Mouse (Mus musculus) kidney, adult 2 months (tissue): ENCODE data around the gene Fam24a. TPM values are rescaled to one million over a fixed set of nuclear protein-coding genes. Genes with fewer than 3 reads are reported as not detected.

Experiments
- DNase-seq: peaks from one replicate; pipeline ENCODE4 v3.0.0; 2021
- H3K27ac ChIP-seq: fragments of 200-500 bp; 2 replicates; pipeline ENCODE4 v1.5.1; 2012; ENCODE audit warnings: low read depth, low read length, control low read depth, inconsistent platforms; ENCODE audit not compliant: insufficient read depth
- H3K27me3 ChIP-seq: fragments of 200-500 bp; replicated peaks from 2 replicates; pipeline ENCODE4 v1.6.1; 2012; ENCODE audit warnings: mild to moderate bottlenecking, moderate library complexity, low read length, inconsistent platforms; ENCODE audit not compliant: control insufficient read depth, insufficient read depth
- H3K36me3 ChIP-seq: fragments of 200-500 bp; 2 replicates; pipeline ENCODE4 v1.6.1; 2012; ENCODE audit warnings: mild to moderate bottlenecking, moderate library complexity, low read length, inconsistent platforms; ENCODE audit not compliant: control insufficient read depth, insufficient read depth
- H3K4me1 ChIP-seq: fragments of 200-500 bp; 2 replicates; pipeline ENCODE4 v1.6.1; 2011; ENCODE audit warnings: low read length; ENCODE audit not compliant: control insufficient read depth, insufficient read depth
- H3K4me3 ChIP-seq: fragments of 200-500 bp; 2 replicates; pipeline ENCODE4 v1.5.1; 2011; ENCODE audit warnings: mild to moderate bottlenecking, low read depth, low read length, control low read depth; ENCODE audit not compliant: insufficient read depth
- CTCF ChIP-seq: fragments of 200-500 bp; conservative IDR thresholded peaks from 2 replicates; pipeline ENCODE4 v1.5.1; 2011; ENCODE audit warnings: low read depth, mild to moderate bottlenecking, control low read depth, low read length, moderate library complexity, mixed read lengths; ENCODE audit not compliant: insufficient read depth, insufficient read length
- POLR2A ChIP-seq: fragments of 200-500 bp; IDR thresholded peaks from one replicate; pipeline ENCODE4 v1.6.1; 2011; ENCODE audit warnings: low read depth, low read length, control low read depth
- WGBS: fragments of 180-500 bp; shearing (Covaris S2); methylation state at CpG from one replicate; pipeline ENCODE4 v1.1.7; 2018; 5-methylcytosine and 5-hydroxymethylcytosine counted together
- polyA plus RNA-seq: library from polyadenylated mRNA; depleted of rRNA; stranded (reverse); fragments of >200 nt; gene quantifications from 2 replicates; pipeline ENCODE4 v1.2.3, GENCODE M21; 2012; rRNA removed

The Fam24a gene
- polyA plus RNA-seq, 1 experiment: not detected

GRCm38 (mm10) chr7:131362269-131362614 lies 28.6 kb downstream of the Fam24a start:
- TF ChIP-seq CTCF: no peak
- no peak for TF ChIP-seq POLR2A
- under 1% methylated on average over 35 of the region's 35 CpGs for WGBS
- DNase-seq: no peak
- no peaks in the 10 kb centered on the region for H3K36me3 ChIP-seq
- peak overlapping the region; percentile 75 for H3K4me3 ChIP-seq
- peak overlapping the region; percentile 58 for H3K27ac ChIP-seq
- no peaks in the 10 kb centered on the region for H3K4me1 ChIP-seq
- H3K27me3 ChIP-seq: no peaks in the 10 kb centered on the region

- peak within 1 kb of the TSS; percentile 81 for H3K27ac ChIP-seq
- WGBS: under 1% methylated on average over 55 of the region's 55 CpGs
- no peaks in the 10 kb centered on the region for H3K4me1 ChIP-seq
- H3K4me3 ChIP-seq: peak within 1 kb of the TSS; percentile 75
- no peaks in the 10 kb centered on the region for H3K27me3 ChIP-seq
- peak; percentile 99 for DNase-seq
- H3K36me3 ChIP-seq: no peaks in the 10 kb centered on the region
- TF ChIP-seq CTCF (no peak), POLR2A (no peak)
These were observed 29.1 kb downstream of the Fam24a start, which contains the start of gene 2310057M21Rik for GRCm38 (mm10) chr7:131362615-131363300. 2310057M21Rik (minus strand) TSS chr7:131362759.

GRCm38 (mm10) chr7:131364131-131364530 lies 30.5 kb downstream of the Fam24a start:
- Histone ChIP-seq H3K4me3 (no peak overlapping the region), H3K4me1 (no peaks in the 10 kb centered on the region), H3K36me3 (no peaks in the 10 kb centered on the region), H3K27me3 (no peaks in the 10 kb centered on the region), H3K27ac (no peak overlapping the region)
- WGBS: 86% methylated on average over 8 of the region's 8 CpGs
- no peak for DNase-seq
- TF ChIP-seq POLR2A (no peak), CTCF (no peak)

GRCm38 (mm10) chr7:131370648-131371469 lies 37.2 kb downstream of the Fam24a start, which contains the start of gene Pstk:
Pstk (plus strand) TSS chr7:131371141.
- Histone ChIP-seq H3K4me3 (peak within 1 kb of the TSS; percentile 74), H3K27me3 (no peaks in the 10 kb centered on the region), H3K27ac (peak within 1 kb of the TSS; percentile 71), H3K36me3 (no peaks in the 10 kb centered on the region), H3K4me1 (no peaks in the 10 kb centered on the region)
- 4% methylated on average over 47 of the region's 47 CpGs for WGBS
- TF ChIP-seq POLR2A (peak; percentile 79), CTCF (peak; percentile 83)
- DNase-seq: peak; percentile 94

GRCm38 (mm10) chr7:131371470-131371860 lies 37.8 kb downstream of the Fam24a start:
- WGBS: 6% methylated on average over 9 of the region's 9 CpGs
- DNase-seq: no peak
- Histone ChIP-seq H3K27me3 (no peaks in the 10 kb centered on the region), H3K36me3 (no peaks in the 10 kb centered on the region), H3K27ac (peak overlapping the region; percentile 71), H3K4me3 (peak overlapping the region; percentile 74), H3K4me1 (no peaks in the 10 kb centered on the region)
- TF ChIP-seq CTCF (no peak), POLR2A (no peak)

- 73% methylated on average over 9 of the region's 9 CpGs for WGBS
- DNase-seq: no peak
- no peak overlapping the region for H3K27ac ChIP-seq
- H3K4me1 ChIP-seq: no peaks in the 10 kb centered on the region
- no peaks in the 10 kb centered on the region for H3K27me3 ChIP-seq
- no peak overlapping the region for H3K4me3 ChIP-seq
- TF ChIP-seq POLR2A (no peak), CTCF (no peak)
- H3K36me3 ChIP-seq: no peaks in the 10 kb centered on the region
These were observed 38.4 kb downstream of the Fam24a start for GRCm38 (mm10) chr7:131371880-131372651.

Other genes starting within 250 kb of the Fam24a start
- not detected in 2 replicates for gene 4933402N03Rik, start 187.6 kb upstream of the Fam24a start, polyA plus RNA-seq
- gene 5430419D17Rik, start 159.5 kb upstream of the Fam24a start, polyA plus RNA-seq: not detected in 2 replicates
- 0.06 TPM in 1 of 2 replicates, not detected in the other for gene Cuzd1, start 11.6 kb upstream of the Fam24a start, polyA plus RNA-seq
- gene Fam24b, start 4.3 kb upstream of the Fam24a start, polyA plus RNA-seq: not detected in 2 replicates
- gene 2310057M21Rik, start 28.9 kb downstream of the Fam24a start, polyA plus RNA-seq: 5.7 and 6.0 TPM in 2 replicates
- 40.9 and 45.9 TPM in 2 replicates for gene Pstk, start 37.3 kb downstream of the Fam24a start, polyA plus RNA-seq
- gene Ikzf5, start 76.7 kb downstream of the Fam24a start, polyA plus RNA-seq: 7.5 and 10.3 TPM in 2 replicates
- gene Acadsb, start 76.7 kb downstream of the Fam24a start, polyA plus RNA-seq: 23.2 and 30.9 TPM in 2 replicates
- gene Hmx3, start 209.0 kb downstream of the Fam24a start, polyA plus RNA-seq: 0.23 and 0.29 TPM in 2 replicates
- 8.6 and 8.8 TPM in 2 replicates for gene Hmx2, start 214.9 kb downstream of the Fam24a start, polyA plus RNA-seq
- 50.4 and 51.2 TPM in 2 replicates for gene Bub3, start 226.4 kb downstream of the Fam24a start, polyA plus RNA-seq